Mouse (Mus musculus) Patski (cell line): ENCODE results near the gene Clmp. TPM values are rescaled to one million over a fixed set of nuclear protein-coding genes. Genes with fewer than 3 reads are reported as not detected.

Experiments
- ATAC-seq: fragments of 100-300 bp; one replicate; pipeline ENCODE4 v1.8.0; 2021
- CTCF ChIA-PET: fragments of 350-600 bp; sonication (Branson Sonifier 250); formaldehyde crosslinking; loops from one replicate; lab custom pipeline; 2022; ENCODE audit warnings: inconsistent platforms; lab: Charles Lee
- POLR2A ChIA-PET: fragments of 350-600 bp; sonication (Branson Sonifier 250); formaldehyde crosslinking; loops from one replicate; lab custom pipeline; 2022; ENCODE audit warnings: antibody characterized with exemption, inconsistent platforms; lab: Charles Lee
- DNase-seq: peaks from one replicate; pipeline ENCODE4 v3.0.0-alpha.2; 2011; ENCODE audit warnings: low read depth, low spot score
- H3K27me3 ChIP-seq: fragments of 371-371 bp; one replicate; pipeline ENCODE4 v1.5.1; 2021
- CTCF ChIP-seq: fragments of 100-300 bp; IDR thresholded peaks from one replicate; pipeline ENCODE4 v1.5.1; 2021
- in situ Hi-C: fragments of 300-500 bp; cut with MboI; formaldehyde crosslinking; loops from 3 replicates; pipeline ENCODE4 v1.11.1; 2018; ENCODE audit warnings: low pct_unique_long_range_greater_than_20kb, mixed read lengths
- polyA plus RNA-seq: library from polyadenylated mRNA; unstranded; gene quantifications from one replicate; pipeline ENCODE4 v1.2.3, GENCODE M21; 2021

The Clmp gene
- polyA plus RNA-seq, 1 experiment from 2014 or later: 0.06 TPM

DNA sequence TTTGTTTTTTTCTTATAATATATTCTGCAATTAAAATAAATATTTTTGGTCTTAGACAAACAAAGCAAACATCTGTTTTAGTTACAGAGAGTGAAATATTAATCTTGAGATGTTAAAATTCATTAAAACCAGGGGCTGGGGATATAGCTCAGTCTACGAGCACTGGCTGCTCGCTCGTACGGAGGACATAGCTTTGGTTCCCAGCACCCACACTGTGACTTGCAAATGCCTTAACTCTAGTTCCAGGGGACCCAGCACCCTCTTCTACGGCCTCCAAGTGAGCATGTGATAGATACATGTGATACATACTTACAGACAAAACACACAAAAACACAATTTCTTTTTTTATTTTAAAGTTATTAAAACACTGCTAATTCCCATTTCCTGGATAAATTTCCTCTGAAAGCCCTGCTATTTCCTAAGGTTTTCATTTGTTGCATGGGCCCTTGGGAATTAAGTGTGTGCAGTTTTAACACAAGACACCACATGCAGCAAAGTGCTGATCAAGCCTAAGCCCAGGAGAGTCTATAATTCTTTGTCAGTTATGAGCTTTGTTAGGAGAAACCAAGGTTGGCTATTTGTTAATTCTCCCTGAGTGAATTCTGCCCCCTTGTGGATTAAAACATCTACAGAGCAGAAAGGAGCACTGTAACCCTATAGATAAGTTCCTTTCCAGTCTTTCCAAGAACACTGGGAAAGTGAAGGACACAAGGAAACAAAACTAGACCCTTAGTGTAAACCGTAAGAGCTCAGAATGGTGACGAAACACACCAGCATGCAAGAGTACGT lies 64.3 kb downstream of the Clmp start:
- in situ Hi-C loops: loop anchor here (5.0 to 25.0 kb wide), 3 partner anchors 123 to 338 kb away; no protein-coding TSS in a partner anchor
- no peak for ATAC-seq
- no peaks in the 10 kb centered on the region for H3K27me3 ChIP-seq
- CTCF ChIA-PET: interaction anchor here (0.9 to 5.5 kb wide), 15 partner anchors 11 to 137 kb away, joined by 3 to 45 read pairs (median 6); no protein-coding TSS in a partner anchor
- POLR2A ChIA-PET: no interaction called here
- peak; percentile 64 for TF ChIP-seq CTCF
- DNase-seq: no peak

GRCm38 (mm10) chr9:40751749-40752148 lies 66.0 kb downstream of the Clmp start:
- ChIA-PET CTCF (interaction anchor here (1.9 to 5.5 kb wide), 4 partner anchors 115 to 134 kb away, joined by 9 to 45 read pairs (median 36); no protein-coding TSS in a partner anchor), POLR2A (no interaction called here)
- no peak for DNase-seq
- TF ChIP-seq CTCF: peak; percentile 23
- H3K27me3 ChIP-seq: no peaks in the 10 kb centered on the region
- ATAC-seq: no peak
- in situ Hi-C loops: loop anchor here (5.0 to 10.0 kb wide), 2 partner anchors 124 to 233 kb away; no protein-coding TSS in a partner anchor

- TF ChIP-seq CTCF: peak; percentile 73
- ATAC-seq (no peak), DNase-seq (no peak)
- in situ Hi-C loops: loop anchor here (5.0 to 10.0 kb wide), 2 partner anchors 46 to 228 kb away; partner anchors contain the start of gene Hspa8
- no peaks in the 10 kb centered on the region for H3K27me3 ChIP-seq
- ChIA-PET POLR2A (no interaction called here), CTCF (interaction anchor here (0.7 to 2.8 kb wide), 20 partner anchors 9 to 233 kb away, joined by 3 to 30 read pairs (median 4); no protein-coding TSS in a partner anchor)
Observed at GRCm38 (mm10) chr9:40756401-40756800, 70.6 kb downstream of the Clmp start.

- DNase-seq (no peak), ATAC-seq (peak; percentile 68)
- no peaks in the 10 kb centered on the region for H3K27me3 ChIP-seq
- CTCF ChIA-PET: interaction anchor here (0.7 to 2.8 kb wide), 22 partner anchors 9 to 232 kb away, joined by 3 to 30 read pairs (median 4); no protein-coding TSS in a partner anchor
- TF ChIP-seq CTCF: no peak
- in situ Hi-C loops: loop anchor here (5.0 to 10.0 kb wide), 2 partner anchors 45 to 228 kb away; partner anchors contain the start of gene Hspa8
- POLR2A ChIA-PET: interaction anchor here (0.6 to 0.7 kb wide), 2 partner anchors 39 to 119 kb away, joined by 3 read pairs; no protein-coding TSS in a partner anchor
Observed at GRCm38 (mm10) chr9:40757105-40757626, 71.4 kb downstream of the Clmp start.

- ATAC-seq (peak; percentile 76), DNase-seq (no peak)
- ChIA-PET CTCF (interaction anchor here (0.8 to 2.8 kb wide), 13 partner anchors 10 to 232 kb away, joined by 3 to 30 read pairs (median 4); no protein-coding TSS in a partner anchor), POLR2A (interaction anchor here (0.6 to 0.7 kb wide), 2 partner anchors 39 to 120 kb away, joined by 3 read pairs; no protein-coding TSS in a partner anchor)
- H3K27me3 ChIP-seq: no peaks in the 10 kb centered on the region
- in situ Hi-C loops: loop anchor here (5.0 to 10.0 kb wide), 2 partner anchors 45 to 227 kb away; partner anchors contain the start of gene Hspa8
- peak; percentile 74 for TF ChIP-seq CTCF
Observed at GRCm38 (mm10) chr9:40757685-40758270, 72.0 kb downstream of the Clmp start.

- no peak for ATAC-seq
- TF ChIP-seq CTCF: no peak
- no peaks in the 10 kb centered on the region for H3K27me3 ChIP-seq
- in situ Hi-C loops: no loop called here
- ChIA-PET CTCF (interaction anchor here (0.9 kb wide), 1 partner anchor 44 kb away, joined by 3 read pairs; no protein-coding TSS in a partner anchor), POLR2A (no interaction called here)
- no peak for DNase-seq
Observed at GRCm38 (mm10) chr9:40762354-40762753, 76.6 kb downstream of the Clmp start.

DNA sequence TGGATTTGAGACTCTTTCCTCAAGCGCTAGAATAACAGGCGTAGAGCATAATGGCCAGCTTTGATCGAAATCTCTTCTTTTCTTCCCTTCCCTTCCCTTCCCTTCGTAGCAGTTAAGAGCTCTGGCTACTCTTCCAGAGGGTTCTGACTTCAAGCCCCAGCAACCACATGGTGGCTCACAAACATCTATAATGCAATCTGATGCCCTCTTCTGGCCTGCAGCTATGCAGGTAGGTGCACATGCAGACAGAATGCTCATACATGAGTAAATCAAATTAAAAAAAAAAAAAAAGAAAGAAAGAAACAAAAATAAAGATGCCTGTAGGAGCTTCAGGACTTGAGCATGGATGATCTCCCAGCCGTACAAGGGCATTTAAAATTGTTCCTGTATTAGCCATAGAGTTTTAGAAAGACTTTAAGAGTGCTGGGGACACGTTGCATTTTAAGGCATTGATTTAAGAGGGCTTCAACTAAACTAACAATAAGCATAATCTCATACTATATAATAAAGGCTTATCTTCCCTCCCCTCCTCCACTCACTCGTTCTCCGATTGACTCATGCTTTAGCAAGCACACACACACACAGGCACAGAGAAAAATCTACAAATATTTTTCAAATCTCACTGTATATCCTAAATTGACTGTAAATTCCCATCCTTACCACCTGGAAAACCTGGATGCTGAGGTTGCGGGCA lies 79.3 kb downstream of the Clmp start:
- ATAC-seq (no peak), DNase-seq (no peak)
- no peaks in the 10 kb centered on the region for H3K27me3 ChIP-seq
- TF ChIP-seq CTCF: no peak
- ChIA-PET CTCF (interaction anchor here (1.1 kb wide), 1 partner anchor 138 kb away, joined by 3 read pairs; no protein-coding TSS in a partner anchor), POLR2A (no interaction called here)
- in situ Hi-C loops: no loop called here

DNA sequence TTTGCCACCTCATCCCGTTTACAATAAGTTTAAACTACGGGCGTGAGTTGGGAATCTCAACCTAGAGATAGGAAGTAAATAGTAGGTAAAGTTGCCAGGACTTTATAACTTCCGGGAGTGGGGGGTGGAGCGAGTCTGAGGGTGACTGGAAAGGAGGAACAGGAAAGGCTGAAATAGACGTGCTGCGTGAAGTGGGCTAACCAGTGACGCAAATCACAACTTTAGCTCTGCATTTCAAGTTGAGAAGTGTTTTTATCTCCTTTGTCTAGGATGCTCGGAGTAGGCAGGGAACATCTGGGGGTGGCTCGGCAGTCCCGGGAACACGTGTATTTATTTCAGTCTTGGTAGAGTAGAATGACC lies 79.8 kb downstream of the Clmp start:
- ATAC-seq (no peak), DNase-seq (no peak)
- no peaks in the 10 kb centered on the region for H3K27me3 ChIP-seq
- ChIA-PET POLR2A (no interaction called here), CTCF (no interaction called here)
- in situ Hi-C loops: no loop called here
- no peak for TF ChIP-seq CTCF

DNA sequence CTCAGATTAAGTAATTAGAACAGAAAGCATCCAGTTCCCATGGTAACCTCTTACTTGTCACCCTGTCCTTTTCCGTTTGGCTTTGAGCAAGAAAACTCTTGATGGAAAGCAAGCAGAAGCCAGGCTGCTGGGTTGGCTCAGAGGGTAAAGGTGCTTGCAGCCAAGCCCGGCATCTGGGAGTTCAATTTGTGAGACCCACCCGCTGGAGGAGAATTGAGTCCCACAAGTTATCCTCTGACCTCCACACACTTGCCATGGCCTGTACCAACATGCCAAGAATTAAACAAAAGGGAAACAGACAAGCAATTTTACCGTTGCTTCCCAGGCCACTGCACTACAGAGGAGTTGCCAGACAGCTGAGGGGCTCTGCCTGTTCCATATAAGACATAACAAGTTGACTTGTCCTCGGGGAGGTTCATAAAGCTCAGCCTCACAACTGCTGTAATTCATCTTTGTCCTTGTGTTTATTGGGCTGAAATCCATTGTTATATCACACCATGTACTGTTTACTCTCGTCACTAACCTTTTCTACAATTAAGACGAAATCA lies 80.4 kb downstream of the Clmp start:
- no peak for TF ChIP-seq CTCF

More for the DNA sequence above, 80.4 kb downstream of the Clmp start:
- in situ Hi-C loops: no loop called here
- ATAC-seq (no peak), DNase-seq (no peak)
- no peaks in the 10 kb centered on the region for H3K27me3 ChIP-seq
- CTCF ChIA-PET: no interaction called here
- POLR2A ChIA-PET: no interaction called here
